Mouse (Mus musculus) intestine, embryonic 14.5 days (tissue): ENCODE results near the gene Flt4. TPM values are rescaled to one million over a fixed set of nuclear protein-coding genes. Genes with fewer than 3 reads are reported as not detected.

ENCODE experiments used
- ATAC-seq: fragments of 200-750 bp; cut with Nextera tagmentation; replicated peaks from 2 replicates; pipeline ENCODE4 v1.8.0; 2017; ENCODE audit warnings: low read depth, moderate number of reproducible peaks, moderate TSS enrichment, moderate library complexity; ENCODE audit not compliant: low FRiP score, low TSS enrichment
- DNase-seq: peaks from one replicate; pipeline ENCODE4 v3.0.0-alpha.2; 2018; ENCODE audit warnings: low spot score
- H3K27ac ChIP-seq: fragments of 300-500 bp; sonication (generic); 2 replicates; pipeline ENCODE4 v1.5.1; 2014; ENCODE audit warnings: low read depth, mild to moderate bottlenecking, control low read depth
- H3K27me3 ChIP-seq: fragments of 300-500 bp; sonication (generic); replicated peaks from 2 replicates; pipeline ENCODE4 v1.6.1; 2014; ENCODE audit warnings: low read length, control low read depth; ENCODE audit not compliant: control insufficient read depth, insufficient read depth
- H3K36me3 ChIP-seq: fragments of 300-500 bp; sonication (generic); 2 replicates; pipeline ENCODE4 v1.6.1; 2014; ENCODE audit warnings: low read length, control low read depth; ENCODE audit not compliant: control insufficient read depth, insufficient read depth
- H3K4me1 ChIP-seq: fragments of 300-500 bp; sonication (generic); replicated peaks from 2 replicates; pipeline ENCODE4 v1.6.1; 2014; ENCODE audit warnings: low read length, control low read depth, mixed read lengths; ENCODE audit not compliant: control insufficient read depth, insufficient read depth
- H3K4me2 ChIP-seq: fragments of 300-500 bp; sonication (generic); 2 replicates; pipeline ENCODE4 v1.6.1; 2014; ENCODE audit warnings: low read length
- H3K4me3 ChIP-seq: fragments of 300-500 bp; sonication (generic); 2 replicates; pipeline ENCODE4 v1.5.1; 2014; ENCODE audit warnings: low read depth, low read length, control low read depth, mixed read lengths
- H3K9ac ChIP-seq: fragments of 300-500 bp; sonication (generic); 2 replicates; pipeline ENCODE4 v1.6.1; 2014; ENCODE audit warnings: mild to moderate bottlenecking, low read length
- H3K9me3 ChIP-seq: fragments of 300-500 bp; sonication (generic); 2 replicates; pipeline ENCODE4 v1.6.1; 2016; ENCODE audit warnings: low read length, control low read depth; ENCODE audit not compliant: control insufficient read depth
- WGBS: fragments of 180-500 bp; shearing (Covaris S2); extraction: QIAGEN DNeasy Blood & Tissue Kit; methylation state at CpG from one replicate; pipeline ENCODE4 v1.1.7; 2014; 5-methylcytosine and 5-hydroxymethylcytosine counted together
- polyA plus RNA-seq: library from polyadenylated mRNA; unstranded; fragments of >200 nt; fragmentation: Nextera tagmentation; extraction: Ambion mirVana; gene quantifications from 2 replicates; pipeline ENCODE4 v1.2.1, GENCODE M21; 2014

The Flt4 gene
- polyA plus RNA-seq, 1 experiment from 2014 or later = 6.1 TPM

DNA sequence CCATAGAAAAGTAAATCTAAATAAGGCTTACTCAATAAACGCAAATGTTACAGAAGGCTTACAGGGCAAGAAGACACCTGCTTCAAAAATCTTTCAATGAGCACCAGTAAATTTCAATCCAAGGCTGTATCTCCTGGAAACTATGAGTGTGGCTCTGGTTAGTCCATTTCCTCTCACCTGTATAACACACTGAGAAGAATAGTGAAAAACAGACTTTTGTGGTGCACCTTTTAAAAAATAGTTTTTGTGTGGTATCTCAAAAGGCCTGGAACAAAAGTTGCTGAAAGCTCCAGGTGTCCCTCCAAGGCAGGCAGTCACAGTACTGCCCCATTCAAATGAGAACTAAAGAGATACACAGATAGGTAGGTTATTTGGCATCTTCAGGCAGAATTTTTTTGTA lies 90.0 kb downstream of the Flt4 start:
- WGBS = 93% methylated on average over 1 of the region's 1 CpGs
- Histone ChIP-seq H3K27me3 (no peaks in the 10 kb centered on the region), H3K4me2 (no peak overlapping the region), H3K9ac (no peak overlapping the region), H3K36me3 (peaks cover 50% of the 10 kb centered on the region), H3K4me3 (no peak overlapping the region), H3K4me1 (no peaks in the 10 kb centered on the region), H3K27ac (no peak overlapping the region), H3K9me3 (no peaks in the 10 kb centered on the region)
- no peak for ATAC-seq
- DNase-seq = no peak

DNA sequence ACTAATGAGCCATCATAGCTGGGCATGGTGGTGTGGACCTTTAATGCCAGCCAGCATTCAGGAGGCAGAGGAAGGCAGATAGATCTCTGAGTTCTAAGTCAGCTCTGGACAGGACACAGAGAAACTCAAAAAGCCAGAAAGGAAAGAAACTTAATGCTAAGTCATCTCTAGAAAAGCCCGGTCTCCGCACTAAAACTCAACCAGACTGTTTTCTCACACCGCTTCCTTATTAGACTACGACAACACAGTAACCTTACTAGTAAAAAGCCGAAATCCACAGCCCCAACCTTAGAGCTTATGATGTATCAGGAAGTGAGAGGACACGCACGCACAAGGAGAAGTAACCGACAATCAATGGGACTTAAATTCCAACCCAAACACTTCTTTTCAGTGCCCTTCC lies 93.0 kb downstream of the Flt4 start:
- no peaks in the 10 kb centered on the region for H3K4me1 ChIP-seq

More for the DNA sequence above, 93.0 kb downstream of the Flt4 start:
- DNase-seq (no peak), ATAC-seq (no peak)
- no peaks in the 10 kb centered on the region for H3K9me3 ChIP-seq
- no peak overlapping the region for H3K4me3 ChIP-seq
- peaks cover 70% of the 10 kb centered on the region for H3K36me3 ChIP-seq
- no peak overlapping the region for H3K9ac ChIP-seq
- WGBS = 99% methylated on average over 8 of the region's 8 CpGs
- no peak overlapping the region for H3K4me2 ChIP-seq
- H3K27me3 ChIP-seq = no peaks in the 10 kb centered on the region
- no peak overlapping the region for H3K27ac ChIP-seq

Other genes starting within 250 kb of the Flt4 start
- not detected in 2 replicates for gene Olfr1389, start 186.2 kb upstream of the Flt4 start, polyA plus RNA-seq
- 0.15 and 0.24 TPM in 2 replicates for gene Olfr1388, start 172.6 kb upstream of the Flt4 start, polyA plus RNA-seq
- not detected in 2 replicates for gene Olfr1387, start 153.9 kb upstream of the Flt4 start, polyA plus RNA-seq
- gene Olfr1386, start 144.2 kb upstream of the Flt4 start, polyA plus RNA-seq = not detected in 2 replicates
- gene Olfr1385, start 120.2 kb upstream of the Flt4 start, polyA plus RNA-seq = not detected in 2 replicates
- gene Olfr1384, start 102.5 kb upstream of the Flt4 start, polyA plus RNA-seq = not detected in 2 replicates
- gene Olfr1383, start 89.6 kb upstream of the Flt4 start, polyA plus RNA-seq = not detected in 2 replicates
- gene Olfr1382, start 81.0 kb upstream of the Flt4 start, polyA plus RNA-seq = not detected in 2 replicates
- gene Olfr1381, start 65.8 kb upstream of the Flt4 start, polyA plus RNA-seq = not detected in 2 replicates
- gene Olfr1380, start 52.4 kb upstream of the Flt4 start, polyA plus RNA-seq = not detected in 2 replicates
- not detected in 2 replicates for gene Scgb3a1, start 54.3 kb downstream of the Flt4 start, polyA plus RNA-seq
- 48.5 and 53.3 TPM in 2 replicates for gene Cnot6, start 103.5 kb downstream of the Flt4 start, polyA plus RNA-seq
- gene Gfpt2, start 184.9 kb downstream of the Flt4 start, polyA plus RNA-seq = 7.0 and 7.7 TPM in 2 replicates
- 32.2 and 33.4 TPM in 2 replicates for gene Mapk9, start 237.5 kb downstream of the Flt4 start, polyA plus RNA-seq